Mouse (Mus musculus) heart, postnatal 0 days (tissue): ENCODE data around the gene Col28a1. TPM values are rescaled to one million over a fixed set of nuclear protein-coding genes. Genes with fewer than 3 reads are reported as not detected.

ENCODE experiments used
- ATAC-seq: fragments of 200-750 bp; cut with Nextera tagmentation; 2 replicates; pipeline ENCODE4 v1.8.0; 2017; ENCODE audit warnings: low read depth, moderate number of reproducible peaks, moderate library complexity; ENCODE audit not compliant: insufficient read depth
- DNase-seq: peaks from one replicate; pipeline ENCODE4 v3.0.0-alpha.2; 2016; ENCODE audit warnings: low spot score
- H3K27ac ChIP-seq: fragments of 300-500 bp; sonication (generic); 2 replicates; pipeline ENCODE4 v1.5.1; 2014; ENCODE audit warnings: low read depth, mild to moderate bottlenecking
- H3K27me3 ChIP-seq: fragments of 300-500 bp; sonication (generic); 2 replicates; pipeline ENCODE4 v1.6.1; 2014; ENCODE audit warnings: low read length, mixed read lengths; ENCODE audit not compliant: control insufficient read depth, insufficient read depth
- H3K36me3 ChIP-seq: fragments of 300-500 bp; sonication (generic); replicated peaks from 2 replicates; pipeline ENCODE4 v1.6.1; 2014; ENCODE audit warnings: low read length, mixed read lengths; ENCODE audit not compliant: control insufficient read depth, insufficient read depth
- H3K4me1 ChIP-seq: fragments of 300-500 bp; sonication (generic); 2 replicates; pipeline ENCODE4 v1.6.1; 2014; ENCODE audit warnings: antibody characterized with exemption; ENCODE audit not compliant: control insufficient read depth, insufficient read depth
- H3K4me2 ChIP-seq: fragments of 300-500 bp; sonication (generic); 2 replicates; pipeline ENCODE4 v1.6.1; 2014; ENCODE audit warnings: low read depth, mild to moderate bottlenecking, low read length, moderate library complexity
- H3K4me3 ChIP-seq: fragments of 300-500 bp; sonication (generic); 2 replicates; pipeline ENCODE4 v1.5.1; 2014; ENCODE audit warnings: low read depth, low read length
- H3K9ac ChIP-seq: fragments of 300-500 bp; sonication (generic); replicated peaks from 2 replicates; pipeline ENCODE4 v1.6.1; 2014; ENCODE audit warnings: low read depth, low read length, mixed read lengths
- H3K9me3 ChIP-seq: fragments of 300-500 bp; sonication (generic); replicated peaks from 2 replicates; pipeline ENCODE4 v1.6.1; 2016; ENCODE audit warnings: low read length; ENCODE audit not compliant: control insufficient read depth
- CTCF ChIP-seq: IDR thresholded peaks from 2 replicates; pipeline ENCODE4 v1.5.1; 2016; ENCODE audit warnings: antibody characterized with exemption, control low read depth, low read depth
- EP300 ChIP-seq: IDR thresholded peaks from 2 replicates; pipeline ENCODE4 v1.6.1; 2016; ENCODE audit warnings: antibody characterized with exemption, low read depth
- WGBS: fragments of 180-500 bp; shearing (Covaris S2); extraction: QIAGEN DNeasy Blood & Tissue Kit; methylation state at CpG from one replicate; pipeline ENCODE4 v1.1.7; 2014; 5-methylcytosine and 5-hydroxymethylcytosine counted together
- polyA plus RNA-seq: library from polyadenylated mRNA; unstranded; fragments of >200 nt; fragmentation: Nextera tagmentation; extraction: Ambion mirVana; gene quantifications from 2 replicates; pipeline ENCODE4 v1.2.1, GENCODE M21; 2015
- total RNA-seq: library from RNA; depleted of rRNA; stranded (reverse); fragments of >200 nt; gene quantifications from 2 replicates; pipeline ENCODE4 v1.2.3, GENCODE M21; 2014; ENCODE audit warnings: low replicate concordance

Gene Col28a1
- total and polyA plus RNA-seq, 2 experiments from 2014 or later, result 0.20 TPM; not detected in 1

GRCm38 (mm10) chr6:8077572-8078146 is 114.8 kb downstream of the Col28a1 start:
- Histone ChIP-seq H3K27ac (no peak overlapping the region), H3K36me3 (no peaks in the 10 kb centered on the region), H3K9me3 (no peaks in the 10 kb centered on the region), H3K4me1 (no peaks in the 10 kb centered on the region), H3K27me3 (no peaks in the 10 kb centered on the region), H3K9ac (no peak overlapping the region), H3K4me2 (no peak overlapping the region), H3K4me3 (no peak overlapping the region)
- DNase-seq, result no peak
- ATAC-seq, result no peak
- 60% methylated on average over 5 of the region's 5 CpGs for WGBS
- TF ChIP-seq EP300 (no peak), CTCF (no peak)

- 55% methylated on average over 2 of the region's 2 CpGs for WGBS
- H3K9ac ChIP-seq, result no peak overlapping the region
- no peak overlapping the region for H3K4me2 ChIP-seq
- no peak overlapping the region for H3K27ac ChIP-seq
- no peaks in the 10 kb centered on the region for H3K36me3 ChIP-seq
- no peak for TF ChIP-seq CTCF
- no peak for TF ChIP-seq EP300
- H3K9me3 ChIP-seq, result no peaks in the 10 kb centered on the region
- no peaks in the 10 kb centered on the region for H3K4me1 ChIP-seq
- no peaks in the 10 kb centered on the region for H3K27me3 ChIP-seq
- DNase-seq (no peak), ATAC-seq (no peak)
- no peak overlapping the region for H3K4me3 ChIP-seq
Measured at GRCm38 (mm10) chr6:8074914-8075313, 117.5 kb downstream of the Col28a1 start.

GRCm38 (mm10) chr6:8068979-8069378 is 123.4 kb downstream of the Col28a1 start:
- Histone ChIP-seq H3K9me3 (no peaks in the 10 kb centered on the region), H3K27me3 (no peaks in the 10 kb centered on the region), H3K36me3 (no peaks in the 10 kb centered on the region), H3K4me1 (no peaks in the 10 kb centered on the region), H3K4me2 (no peak overlapping the region), H3K9ac (no peak overlapping the region), H3K4me3 (no peak overlapping the region), H3K27ac (no peak overlapping the region)
- no peak for DNase-seq
- no peak for TF ChIP-seq CTCF
- no peak for TF ChIP-seq EP300
- WGBS, result 84% methylated on average over 5 of the region's 5 CpGs
- ATAC-seq, result no peak

- no peaks in the 10 kb centered on the region for H3K4me1 ChIP-seq
- H3K9me3 ChIP-seq, result no peaks in the 10 kb centered on the region
- H3K27ac ChIP-seq, result no peak overlapping the region
- WGBS, result 43% methylated on average over 2 of the region's 2 CpGs
- DNase-seq (no peak), ATAC-seq (no peak)
- no peak overlapping the region for H3K9ac ChIP-seq
- TF ChIP-seq EP300, result no peak
- no peak for TF ChIP-seq CTCF
- no peaks in the 10 kb centered on the region for H3K27me3 ChIP-seq
- H3K4me3 ChIP-seq, result no peak overlapping the region
- H3K4me2 ChIP-seq, result no peak overlapping the region
- H3K36me3 ChIP-seq, result no peaks in the 10 kb centered on the region
Measured at GRCm38 (mm10) chr6:8068394-8068793, 124.0 kb downstream of the Col28a1 start.

GRCm38 (mm10) chr6:8067124-8067523 is 125.3 kb downstream of the Col28a1 start:
- no peaks in the 10 kb centered on the region for H3K36me3 ChIP-seq
- H3K4me2 ChIP-seq, result no peak overlapping the region
- H3K4me3 ChIP-seq, result no peak overlapping the region
- H3K4me1 ChIP-seq, result no peaks in the 10 kb centered on the region
- no peaks in the 10 kb centered on the region for H3K27me3 ChIP-seq
- 77% methylated on average over 3 of the region's 3 CpGs for WGBS
- H3K9ac ChIP-seq, result no peak overlapping the region
- TF ChIP-seq EP300 (no peak), CTCF (no peak)
- DNase-seq (no peak), ATAC-seq (no peak)
- H3K27ac ChIP-seq, result no peak overlapping the region
- H3K9me3 ChIP-seq, result no peaks in the 10 kb centered on the region

- peak; percentile 64; the same call in 1 of the 2 replicates for ATAC-seq
- Histone ChIP-seq H3K4me3 (no peak overlapping the region), H3K27ac (no peak overlapping the region), H3K27me3 (no peaks in the 10 kb centered on the region), H3K9me3 (no peaks in the 10 kb centered on the region), H3K36me3 (no peaks in the 10 kb centered on the region), H3K4me2 (no peak overlapping the region), H3K9ac (no peak overlapping the region), H3K4me1 (no peaks in the 10 kb centered on the region)
- TF ChIP-seq CTCF (peak; percentile 82), EP300 (no peak)
- WGBS, result 35% methylated on average over 3 of the region's 3 CpGs
- DNase-seq, result peak; percentile 78
Measured at GRCm38 (mm10) chr6:8066208-8066607, 126.2 kb downstream of the Col28a1 start.
